Mouse (Mus musculus): ENCODE measurements around the gene Zfp553.

Gene Zfp553

DNA sequence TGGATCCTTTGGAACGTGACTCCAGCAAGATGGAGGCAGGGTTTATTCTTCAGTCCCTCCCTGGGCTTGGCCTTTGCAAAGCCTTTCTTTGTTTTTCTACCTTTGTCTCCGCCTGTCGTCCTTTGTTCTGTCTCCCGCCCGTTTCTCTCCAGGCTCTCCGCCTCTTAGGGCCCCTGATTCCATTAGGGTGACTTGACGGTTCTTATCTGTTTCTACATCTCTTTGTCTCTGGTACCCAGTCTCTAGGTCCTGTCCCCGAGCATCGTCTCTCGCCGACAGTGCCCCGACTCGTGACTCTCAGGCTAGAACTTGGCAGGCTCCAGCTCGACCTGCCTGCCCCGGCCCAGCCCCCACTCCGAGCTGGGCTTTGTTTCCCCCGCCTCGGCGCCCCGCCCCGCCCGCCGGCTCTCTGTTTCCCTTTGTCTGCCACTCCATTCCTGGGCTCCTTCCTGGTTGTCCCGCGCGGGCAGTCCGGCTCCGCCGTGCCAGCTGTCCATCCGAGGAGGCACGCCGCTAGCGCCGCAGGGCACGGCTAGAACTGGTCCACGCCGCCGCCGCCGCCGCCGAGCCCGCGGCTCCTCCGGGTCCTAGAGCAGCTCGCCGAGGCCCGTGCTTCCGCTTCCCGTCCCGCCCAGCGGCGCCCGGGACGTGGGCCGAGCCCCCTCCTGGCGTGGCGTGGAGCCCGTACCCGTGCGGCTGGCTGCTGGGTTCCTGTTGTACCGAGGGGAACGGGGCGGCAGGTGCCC is at the start of gene Zfp553, which contains the start of gene Sept1:
Gene Zfp553 (plus strand): TSS at position 440 of the 746 bp plus-strand sequence.
Gene Sept1 (minus strand): TSS at position 509 of the 746 bp plus-strand sequence.
- peak; percentile 87 to 91 for DNase-seq

DNA sequence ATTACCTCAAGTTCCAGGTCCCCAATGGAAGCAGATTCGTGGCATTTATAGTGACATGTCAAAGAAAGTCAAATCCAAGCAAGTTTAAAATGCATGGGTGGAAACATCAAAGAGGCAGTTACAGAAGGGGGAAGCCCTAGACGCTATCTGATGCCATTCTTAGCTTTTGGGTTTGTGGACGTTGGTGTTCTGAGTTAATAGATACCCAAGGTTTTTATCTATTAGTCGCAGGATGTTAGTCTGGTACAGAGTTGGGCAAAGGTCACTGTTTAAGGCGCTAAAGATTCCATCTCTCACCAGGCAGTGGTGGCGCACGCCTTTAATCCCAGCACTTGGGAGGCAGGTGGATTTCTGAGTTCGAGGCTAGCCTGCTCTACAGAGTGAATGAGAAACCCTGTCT is 49.5 kb upstream of the Zfp553 start:
- DNase-seq = no peak

DNA sequence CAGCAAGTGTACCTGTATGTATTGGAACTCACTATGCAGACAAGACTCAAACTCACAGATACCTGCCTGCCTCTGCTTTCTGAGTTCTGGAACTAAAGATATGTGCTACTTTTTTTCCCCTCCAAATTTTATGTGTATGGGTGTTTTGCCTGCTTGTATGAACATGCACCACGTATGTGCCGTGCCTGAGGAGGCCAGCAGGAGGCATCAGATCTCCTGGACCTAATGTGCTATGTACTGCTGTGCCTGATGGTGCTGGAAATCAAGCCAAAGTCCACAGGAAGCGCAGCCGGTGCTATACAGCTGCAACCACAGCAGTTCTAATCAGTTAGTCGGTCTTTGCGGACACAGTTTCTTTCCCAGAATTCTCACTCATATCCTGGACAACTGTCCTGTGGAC is 49.0 kb upstream of the Zfp553 start:
- no peak for DNase-seq

DNA sequence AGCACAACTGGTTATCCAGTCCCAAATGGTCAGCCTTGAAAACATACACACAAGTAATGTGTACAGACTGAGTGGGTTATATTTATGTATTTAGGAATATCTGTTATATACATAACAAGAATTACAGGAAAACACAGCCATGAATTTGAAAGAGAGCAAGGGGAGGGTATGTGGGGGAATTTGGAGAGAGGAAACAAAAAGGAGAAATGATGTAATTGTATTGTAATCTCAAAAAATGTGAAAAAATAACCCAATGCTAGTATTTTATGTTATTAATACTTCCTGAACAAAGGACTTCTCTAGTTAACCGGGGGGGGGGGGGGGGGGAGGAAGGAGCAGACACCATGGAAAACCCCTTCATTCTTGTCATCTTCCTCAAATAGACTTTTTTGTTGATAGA is 48.1 kb upstream of the Zfp553 start:
- DNase-seq = no peak

DNA sequence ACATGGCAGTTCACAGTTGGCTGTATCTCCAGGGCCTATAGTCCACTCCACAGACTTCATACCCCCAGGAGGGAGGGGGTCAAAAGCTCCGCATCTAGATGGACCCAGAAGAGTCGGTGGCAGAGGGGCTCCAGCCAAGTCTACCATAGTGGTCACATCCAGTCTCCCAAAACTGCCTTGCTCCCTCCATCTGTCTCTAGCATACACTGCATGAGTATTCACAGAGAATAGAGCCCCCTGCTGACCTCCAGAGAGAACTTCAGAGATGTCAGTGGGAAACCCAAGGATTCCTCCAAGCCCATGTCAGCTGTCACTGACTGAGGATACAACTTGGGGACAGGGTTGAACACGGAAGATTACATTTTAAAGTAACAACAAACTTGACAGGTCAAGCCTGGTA is 47.3 kb upstream of the Zfp553 start:
- DNase-seq = no peak

DNA sequence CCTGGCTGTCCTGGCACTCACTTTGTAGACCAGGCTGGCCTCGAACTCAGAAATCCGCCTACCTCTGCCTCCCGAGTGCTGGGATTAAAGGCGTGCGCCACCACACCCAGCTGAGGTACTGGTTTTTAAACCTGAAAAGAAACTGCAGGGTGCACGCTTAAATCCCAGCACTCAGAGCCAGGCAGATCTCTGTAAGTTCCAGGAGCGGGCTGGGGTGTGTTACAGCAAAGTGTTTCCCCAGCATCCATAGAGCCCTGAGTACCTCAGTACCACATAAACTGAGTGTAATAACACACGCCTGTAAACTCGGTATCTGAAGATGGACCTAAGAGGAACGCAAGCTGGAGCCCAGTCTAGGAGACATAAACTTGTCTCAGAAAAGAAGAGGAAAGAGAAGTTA is 45.5 kb upstream of the Zfp553 start:
- no peak for DNase-seq

DNA sequence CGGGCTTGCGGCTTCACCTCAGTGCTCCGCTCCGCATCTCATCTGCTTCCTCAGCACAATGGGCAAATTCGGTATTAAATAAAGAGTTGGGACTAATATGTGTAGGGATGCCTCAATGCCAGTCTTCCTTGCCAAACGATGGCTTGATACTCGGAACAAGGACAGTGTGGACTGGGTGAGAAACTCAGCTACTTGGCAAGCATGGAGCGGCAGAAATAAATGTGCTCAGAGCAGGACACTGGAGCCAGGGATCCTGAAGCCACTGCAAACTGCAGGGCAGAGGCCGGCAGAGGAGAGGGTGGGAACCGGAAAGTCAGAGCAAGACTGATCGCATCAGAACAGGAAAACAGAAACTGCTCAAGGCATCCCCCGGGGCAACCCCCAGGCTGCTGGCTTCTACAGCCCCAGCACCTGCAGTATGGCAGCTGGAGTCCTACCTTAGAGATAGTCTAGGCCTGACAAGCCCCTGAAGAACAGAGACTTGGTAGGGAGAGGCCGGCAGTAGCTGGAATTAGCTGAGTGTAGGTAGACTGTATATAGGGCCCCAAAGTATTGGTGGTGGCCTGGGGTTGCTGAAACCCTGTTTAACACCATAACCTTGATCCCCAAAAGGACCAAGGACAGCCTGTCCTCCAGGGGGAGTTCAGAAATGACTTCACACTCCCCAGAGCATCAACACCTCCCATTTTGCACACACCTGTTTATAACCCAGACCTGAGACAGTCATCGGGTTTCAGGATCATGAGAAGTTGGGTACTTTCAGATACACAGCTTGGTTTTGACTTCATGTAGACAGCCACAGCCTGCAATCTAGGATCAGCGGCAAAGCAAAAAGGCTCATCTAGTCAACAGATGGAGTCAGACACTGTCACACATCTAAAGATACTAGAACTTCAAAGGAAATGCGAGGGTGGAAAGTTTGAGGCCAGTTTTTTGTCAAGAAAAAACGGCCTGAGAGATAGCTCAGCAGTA is 44.3 kb upstream of the Zfp553 start:
- no peak for DNase-seq

DNA sequence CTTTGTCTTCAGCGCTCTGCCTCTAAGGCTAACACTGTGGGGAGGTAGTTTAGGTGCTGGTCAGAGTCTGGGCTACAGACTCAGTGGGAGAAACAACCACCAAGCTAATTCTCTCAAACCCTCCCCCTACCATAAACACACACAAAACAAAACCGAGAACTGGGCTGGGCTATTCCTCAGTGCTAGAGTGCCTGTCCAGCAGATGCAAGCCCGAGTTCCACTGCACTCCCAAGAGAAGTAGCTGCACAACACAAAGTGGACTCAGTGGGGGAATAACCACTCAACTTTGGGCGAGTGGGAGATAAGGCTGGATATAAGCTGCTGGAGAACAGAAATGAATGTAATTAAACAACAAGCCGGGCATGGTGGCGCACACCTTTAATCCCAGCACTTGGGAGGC is 42.2 kb upstream of the Zfp553 start:
- DNase-seq = no peak

DNA sequence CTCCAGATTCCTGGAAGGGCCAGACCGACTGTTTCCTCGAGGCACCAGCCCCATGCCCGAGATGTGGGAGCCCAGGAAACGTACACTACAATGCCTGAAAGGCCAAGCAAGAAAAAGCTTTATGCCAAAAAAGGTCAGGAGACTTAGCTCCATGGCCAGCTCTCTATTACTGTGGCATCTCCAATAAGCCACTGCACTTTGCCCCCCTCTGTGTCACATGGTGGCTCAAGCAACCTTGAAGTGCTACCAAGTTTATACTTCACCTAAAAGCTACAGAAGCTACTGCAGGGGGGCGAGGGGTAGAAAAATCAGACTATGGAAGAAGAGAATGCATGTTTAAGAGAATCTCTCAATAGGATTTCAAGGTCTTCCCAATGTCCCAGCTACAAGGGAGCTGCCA is 39.9 kb upstream of the Zfp553 start:
- DNase-seq = no peak

DNA sequence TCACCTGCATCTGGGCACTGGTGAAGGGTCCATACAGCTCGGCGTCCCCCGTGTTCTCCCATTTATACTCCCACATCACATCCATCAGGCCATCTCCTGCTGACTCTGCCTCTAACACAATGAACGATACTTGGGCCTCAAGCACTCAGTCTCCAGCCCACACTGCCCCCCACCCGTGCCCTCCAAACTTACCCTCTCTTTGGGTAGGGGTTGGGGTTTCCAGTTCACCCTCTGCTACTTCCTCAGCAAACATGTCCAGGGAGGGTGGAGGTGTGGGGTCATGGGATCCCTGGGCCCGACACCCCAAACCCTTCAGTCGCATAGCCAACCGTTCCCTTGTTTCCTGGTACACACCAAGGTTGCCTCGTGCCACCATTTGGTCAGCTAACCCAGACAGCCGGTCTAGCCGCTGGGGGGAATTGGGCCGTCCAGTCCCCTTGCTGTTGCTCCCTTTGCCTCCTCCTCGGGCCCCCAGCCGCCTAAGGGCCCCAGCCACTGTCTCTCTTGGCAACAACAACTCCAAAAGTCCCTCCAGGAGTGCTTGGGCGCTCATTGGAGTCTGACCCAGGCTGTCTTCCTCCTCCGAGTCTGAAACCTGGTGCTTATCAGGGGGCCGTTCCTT is 38.7 kb upstream of the Zfp553 start:
- no peak for DNase-seq

DNA sequence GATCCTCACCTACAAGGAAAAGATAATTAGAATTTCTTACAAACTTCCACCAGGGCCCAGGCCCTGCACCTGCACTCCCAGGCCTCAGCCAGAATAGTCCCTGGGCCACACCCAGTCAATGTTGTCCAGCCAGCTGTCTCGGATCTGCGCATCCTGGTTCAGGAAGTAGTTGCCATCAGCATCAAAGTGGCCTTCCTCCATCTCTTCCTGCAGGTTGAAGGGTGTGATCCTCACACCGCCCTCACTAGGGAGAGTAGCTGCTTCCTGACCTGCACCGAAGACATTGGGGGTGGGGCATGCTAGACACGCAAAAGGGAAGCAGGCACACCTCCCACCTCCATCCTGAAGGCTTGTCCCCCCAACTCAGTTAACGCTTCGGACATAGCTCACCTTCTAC is 38.2 kb upstream of the Zfp553 start:
- no peak for DNase-seq

DNA sequence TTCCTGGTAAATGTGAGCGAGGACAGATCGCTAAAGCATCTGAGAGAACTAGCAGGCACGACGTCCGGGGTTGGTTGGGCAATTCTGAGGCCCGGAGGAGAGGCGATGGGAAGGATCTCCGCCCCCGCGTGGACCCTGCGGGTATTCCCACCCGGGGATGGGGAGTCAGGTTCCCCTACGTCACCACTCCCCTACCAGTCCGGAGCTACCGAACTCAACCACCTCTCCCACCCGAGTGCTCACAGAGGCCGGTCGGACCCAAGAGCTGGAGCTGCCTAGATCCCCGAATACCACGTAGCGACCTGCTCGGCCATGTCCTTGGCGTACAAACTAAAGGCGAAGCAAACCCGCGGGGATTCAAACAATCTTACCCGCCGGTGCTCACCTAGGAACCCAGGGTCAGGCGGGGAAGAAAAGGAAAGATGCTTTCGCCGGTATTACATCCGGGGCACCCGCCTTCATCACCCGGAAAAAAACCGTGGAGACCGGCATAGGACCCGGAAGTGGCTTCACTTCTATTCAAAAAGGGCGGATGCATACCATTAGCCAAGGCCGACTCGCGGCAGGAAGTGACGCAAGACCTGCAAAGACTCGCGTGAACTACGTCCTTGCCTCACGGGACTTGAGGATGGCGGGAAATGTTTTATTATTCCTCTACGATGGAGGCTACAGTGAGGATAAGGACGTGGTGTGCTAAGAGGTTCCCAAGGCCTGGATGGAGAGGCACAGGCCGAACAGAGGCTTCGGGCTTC is 37.1 kb upstream of the Zfp553 start, which contains the start of gene Cd2bp2:
Gene Cd2bp2 (minus strand): TSS at position 507 of the 752 bp plus-strand sequence.
- DNase-seq = peak; percentile 93 to 98

DNA sequence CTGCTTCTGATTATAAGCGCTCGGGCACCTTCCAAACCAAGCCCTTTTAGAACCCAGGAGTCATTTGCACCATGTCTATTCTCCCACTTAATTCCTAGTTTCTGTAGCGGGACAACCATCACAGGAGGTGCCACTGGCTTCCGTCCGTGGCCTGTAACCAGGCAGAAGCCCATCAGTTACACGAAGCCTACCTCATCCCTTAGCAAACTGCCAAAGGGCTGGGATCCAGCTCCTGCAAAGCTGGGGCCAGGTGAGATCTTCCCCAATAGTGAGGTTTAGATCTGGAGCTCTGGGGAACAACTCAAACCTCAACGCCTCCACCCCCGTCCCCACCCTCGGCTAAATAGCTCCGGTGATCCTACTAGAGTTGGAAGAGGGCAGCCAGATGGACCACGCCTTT is 36.4 kb upstream of the Zfp553 start:
- no peak for DNase-seq

DNA sequence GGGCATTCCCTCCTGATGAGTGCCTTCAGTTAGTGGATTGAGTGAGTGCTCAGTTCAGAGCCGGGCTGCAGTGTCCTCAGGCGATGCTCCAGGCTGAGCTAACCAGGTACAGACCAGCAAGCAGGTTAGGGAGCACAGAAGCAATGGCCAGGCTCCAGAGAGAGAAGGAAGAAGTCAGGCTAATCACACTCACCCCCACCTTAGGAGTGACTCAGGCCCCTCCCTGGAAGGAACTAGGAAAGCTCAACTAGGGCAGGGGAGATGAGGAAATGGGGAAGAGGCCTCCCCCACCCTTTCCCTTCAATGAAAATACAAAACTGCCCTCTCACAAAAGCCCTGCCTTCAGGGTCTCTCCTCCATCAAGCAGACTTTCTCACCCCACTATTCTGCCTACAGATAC is 26.3 kb upstream of the Zfp553 start:
- DNase-seq = no peak

DNA sequence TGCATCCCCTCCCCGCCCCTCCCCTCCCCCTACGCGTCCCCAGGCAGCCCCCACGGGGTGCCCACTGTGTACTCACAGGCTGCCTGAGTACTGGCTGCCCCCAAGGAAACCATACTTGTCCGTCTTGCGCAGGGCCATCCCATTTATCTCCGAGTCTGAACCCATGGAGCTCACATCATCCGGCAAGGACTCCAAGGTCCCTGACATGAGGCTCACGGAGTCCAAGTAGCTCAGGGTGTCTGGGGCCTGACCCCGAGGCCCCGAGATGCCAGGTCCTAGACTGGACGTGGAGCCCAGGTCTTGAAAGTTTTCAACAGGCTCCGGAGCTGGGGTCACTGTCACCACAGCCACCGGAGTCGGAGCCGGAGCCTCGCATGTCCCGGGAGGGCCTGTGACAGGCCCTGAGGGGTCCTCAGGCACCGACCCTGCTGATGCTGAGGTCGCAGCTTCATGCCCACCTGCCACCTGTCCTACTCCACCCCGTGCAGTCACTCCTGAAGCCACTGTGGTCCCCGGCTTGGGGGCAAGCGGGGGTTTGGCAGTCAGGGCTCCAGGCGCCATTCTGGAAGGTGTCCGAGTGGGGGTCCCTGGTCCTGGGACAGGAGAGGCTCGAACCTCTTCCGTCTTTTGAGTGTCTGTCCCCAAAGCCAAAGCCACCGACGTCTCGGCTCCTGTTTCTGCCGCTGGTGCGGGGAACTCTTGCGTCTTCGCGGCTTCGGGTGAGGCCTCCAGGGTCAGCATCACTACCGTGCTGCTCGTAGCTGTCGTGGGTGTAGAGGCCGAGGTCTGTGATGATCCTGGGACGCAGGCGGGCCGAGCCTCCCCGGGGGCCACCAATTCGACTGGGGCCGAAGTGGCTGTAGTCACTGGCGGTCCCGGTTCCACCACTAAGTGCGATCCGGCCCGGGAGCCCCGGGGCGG is 25.2 kb upstream of the Zfp553 start:
- no peak for DNase-seq

DNA sequence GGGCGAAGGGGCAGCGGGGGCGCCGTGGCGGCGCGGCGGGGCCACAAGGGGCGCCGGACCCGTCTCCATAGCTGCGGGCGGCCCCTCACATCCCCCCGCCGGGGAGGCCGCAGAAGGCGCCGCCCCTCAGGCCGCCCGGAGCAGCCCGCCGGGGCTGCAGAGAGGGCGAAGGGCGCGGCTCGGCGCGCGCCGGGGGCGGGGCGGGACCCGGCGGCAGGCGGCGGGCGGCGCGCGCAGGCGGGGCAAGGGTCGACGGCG is 24.6 kb upstream of the Zfp553 start, which contains the start of gene Tbc1d10b:
Gene Tbc1d10b (minus strand): TSS at position 174 of the 258 bp plus-strand sequence.
- DNase-seq = no peak

DNA sequence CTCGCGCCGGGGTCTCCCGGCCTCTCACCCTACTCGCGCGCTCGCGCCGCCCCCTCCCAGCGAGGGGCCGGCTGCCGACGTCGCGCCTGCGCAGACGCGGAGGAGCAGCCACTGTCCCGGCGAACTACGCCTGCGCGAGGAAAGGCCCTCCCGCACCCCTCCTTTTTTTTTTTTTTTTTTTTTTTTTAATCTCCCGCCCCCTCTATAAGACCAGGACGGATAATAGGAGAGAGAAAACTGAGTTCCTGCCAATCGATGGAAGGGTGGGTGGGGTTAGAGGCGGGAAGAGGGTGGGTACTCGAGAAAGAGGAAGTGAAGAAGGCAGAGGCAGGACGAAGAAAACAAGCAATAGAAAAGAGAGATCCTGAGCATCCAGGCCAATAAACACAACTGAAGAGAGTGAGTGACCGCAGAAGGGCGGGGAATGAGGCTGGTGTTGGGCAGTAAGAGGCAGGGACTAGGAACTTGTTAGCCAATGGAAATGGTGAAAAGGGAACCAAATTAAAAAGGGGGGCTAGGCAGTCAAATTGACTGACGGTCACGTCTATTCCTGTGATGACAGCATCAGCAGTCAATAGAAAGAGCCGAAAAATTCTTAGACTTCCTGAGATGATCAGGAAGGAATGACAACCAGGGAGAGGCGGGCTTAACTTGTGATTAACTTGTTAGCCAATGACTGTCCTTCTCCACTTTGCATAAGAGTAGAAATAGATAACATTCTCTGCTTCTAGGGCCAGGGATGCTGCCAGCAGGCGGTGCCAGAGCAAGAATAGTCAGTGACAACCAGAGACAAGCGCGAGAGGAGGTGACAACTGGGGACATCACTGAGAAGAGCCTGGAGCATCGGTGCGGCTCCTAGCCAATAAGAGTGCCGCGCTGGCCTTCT is 24.1 kb upstream of the Zfp553 start, which contains the start of gene Mylpf:
Gene Mylpf (plus strand): TSS at position 338 of the 886 bp plus-strand sequence.
- DNase-seq = peak; percentile 94 to 96

DNA sequence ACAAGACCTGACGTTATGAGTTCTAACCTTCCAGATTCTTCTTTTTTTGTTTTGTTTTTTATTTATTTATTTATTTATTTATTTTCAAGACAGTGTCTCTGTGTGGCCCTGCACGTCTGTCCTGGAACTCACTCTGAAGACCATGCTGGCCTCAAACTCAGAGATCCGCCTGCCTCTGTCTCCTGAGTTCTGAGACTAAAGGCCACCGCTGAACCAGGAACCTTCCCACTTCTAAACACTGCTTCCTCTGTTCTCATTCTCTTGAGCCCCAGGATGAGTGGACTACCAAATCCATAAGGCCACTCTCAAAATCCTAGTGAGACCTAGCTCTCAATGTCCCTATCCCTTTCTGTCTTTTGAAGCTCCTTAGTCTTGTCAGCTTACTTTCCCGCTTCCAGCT is 23.0 kb upstream of the Zfp553 start:
- DNase-seq = no peak

DNA sequence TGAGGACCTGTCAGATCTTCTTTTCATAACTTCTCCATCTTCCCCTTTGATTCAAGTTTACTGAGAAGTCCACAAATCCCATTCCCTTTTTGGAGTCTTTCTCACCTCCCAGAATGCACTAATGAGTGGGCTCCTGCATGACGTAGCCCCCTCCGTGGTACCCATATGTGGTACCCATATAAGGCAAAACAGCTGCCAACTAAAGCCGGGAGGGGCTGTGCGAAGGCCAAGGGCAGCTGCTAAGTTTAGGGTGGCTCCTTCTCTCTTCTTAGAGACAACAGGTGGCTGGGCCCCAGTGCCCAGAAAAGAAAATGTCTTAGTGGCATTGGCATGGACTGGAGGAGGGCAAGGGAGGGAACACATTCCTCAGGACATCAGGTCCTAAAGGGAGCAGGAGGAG is 22.6 kb upstream of the Zfp553 start:
- DNase-seq = no peak

DNA sequence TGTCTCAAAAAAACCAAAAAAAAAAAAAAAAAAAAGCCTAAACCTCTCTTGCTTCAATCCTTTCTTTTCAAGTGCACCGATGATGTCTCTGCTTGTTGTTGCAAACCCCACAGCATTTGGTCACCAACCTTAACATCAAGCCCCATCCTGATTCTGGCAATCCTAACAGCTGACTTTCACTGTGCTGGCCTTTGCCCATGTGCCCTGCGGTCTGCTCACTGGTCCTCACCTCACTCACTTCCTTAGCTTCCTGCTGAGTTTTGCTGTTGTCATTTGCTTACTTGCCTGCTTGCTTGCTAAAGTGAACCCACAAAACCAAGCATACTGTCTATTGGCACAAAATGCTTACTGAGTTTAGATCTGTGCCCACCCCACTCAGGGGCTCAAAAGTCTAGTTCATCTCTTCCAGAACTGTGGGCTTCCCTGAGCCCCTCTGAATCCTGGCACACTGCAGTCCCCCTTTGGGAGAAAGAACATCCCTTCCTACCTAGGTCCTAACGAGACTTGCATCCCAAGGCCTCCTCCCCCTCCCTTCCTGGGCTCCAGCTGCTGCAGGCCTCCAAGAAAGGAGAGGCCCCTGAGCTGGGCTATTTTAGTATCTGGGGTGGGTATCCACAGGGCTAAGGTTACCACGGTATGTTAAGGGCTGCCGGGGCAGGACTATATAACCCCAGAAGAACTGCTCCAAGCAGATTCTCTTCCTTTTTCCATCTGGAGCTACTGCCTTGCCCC is 21.7 kb upstream of the Zfp553 start:
- DNase-seq = no peak

Measured in cerebellum, adult 18-20 months (tissue).